Mouse (Mus musculus): ENCODE measurements at regions not wholly inside any gene's neighbourhood (a gene's known extent, or its start where the extent isn't known, plus 50 kb on each side); places are given as distances from the start of the nearest gene placed in this dataset.

- Histone ChIP-seq H3K27ac (no peak overlapping the region), H3K4me2 (replicated peaks) (no peak overlapping the region), H3K9me3 (ENCODE audit: control insufficient read depth, low read length) (no peaks in the 10 kb centered on the region), H3K27me3 (ENCODE audit: control insufficient read depth, insufficient read depth, low read length) (no peaks in the 10 kb centered on the region), H3K36me3 (replicated peaks; ENCODE audit: control insufficient read depth, insufficient read depth) (no peaks in the 10 kb centered on the region), H3K4me3 (replicated peaks; ENCODE audit: low read length) (no peak overlapping the region), H3K4me1 (replicated peaks; ENCODE audit: control insufficient read depth, insufficient read depth, low read length) (no peaks in the 10 kb centered on the region), H3K9ac (no peak overlapping the region)
- no peak for ATAC-seq (ENCODE audit: low FRiP score)
- 77% methylated on average over 30 of the region's 30 CpGs for WGBS
- DNase-seq (ENCODE audit: low spot score): no peak
Observed at GRCm38 (mm10) chr17:85932360-85933132, 212.4 kb downstream of the Srbd1 start.

GRCm38 (mm10) chr17:85931955-85932354, 213.0 kb downstream of the Srbd1 start:
- H3K9me3 ChIP-seq (ENCODE audit: control insufficient read depth, low read length): no peaks in the 10 kb centered on the region
- 85% methylated on average over 10 of the region's 10 CpGs for WGBS

GRCm38 (mm10) chr17:85930789-85931188, 214.2 kb downstream of the Srbd1 start:
- no peak for DNase-seq (ENCODE audit: low spot score)
- ATAC-seq (ENCODE audit: low FRiP score): no peak
- Histone ChIP-seq H3K9me3 (ENCODE audit: control insufficient read depth, low read length) (no peaks in the 10 kb centered on the region), H3K27ac (no peak overlapping the region), H3K27me3 (ENCODE audit: control insufficient read depth, insufficient read depth, low read length) (no peaks in the 10 kb centered on the region), H3K4me2 (replicated peaks) (no peak overlapping the region), H3K9ac (no peak overlapping the region), H3K36me3 (replicated peaks; ENCODE audit: control insufficient read depth, insufficient read depth) (no peaks in the 10 kb centered on the region), H3K4me1 (replicated peaks; ENCODE audit: control insufficient read depth, insufficient read depth, low read length) (no peaks in the 10 kb centered on the region), H3K4me3 (replicated peaks; ENCODE audit: low read length) (no peak overlapping the region)
- 72% methylated on average over 5 of the region's 5 CpGs for WGBS

More at GRCm38 (mm10) chr17:85931955-85932354, 213.0 kb downstream of the Srbd1 start:
- no peak overlapping the region for H3K27ac ChIP-seq
- H3K9ac ChIP-seq: no peak overlapping the region
- no peaks in the 10 kb centered on the region for H3K36me3 ChIP-seq (replicated peaks; ENCODE audit: control insufficient read depth, insufficient read depth)
- no peak for ATAC-seq (ENCODE audit: low FRiP score)
- no peak for DNase-seq (ENCODE audit: low spot score)
- H3K4me3 ChIP-seq (replicated peaks; ENCODE audit: low read length): no peak overlapping the region
- H3K27me3 ChIP-seq (ENCODE audit: control insufficient read depth, insufficient read depth, low read length): no peaks in the 10 kb centered on the region
- no peaks in the 10 kb centered on the region for H3K4me1 ChIP-seq (replicated peaks; ENCODE audit: control insufficient read depth, insufficient read depth, low read length)
- no peak overlapping the region for H3K4me2 ChIP-seq (replicated peaks)

- H3K4me3 ChIP-seq (replicated peaks; ENCODE audit: low read length): no peak overlapping the region
- H3K4me1 ChIP-seq (replicated peaks; ENCODE audit: control insufficient read depth, insufficient read depth, low read length): no peaks in the 10 kb centered on the region
- no peak overlapping the region for H3K27ac ChIP-seq
- WGBS: 81% methylated on average over 3 of the region's 3 CpGs
- no peak for DNase-seq (ENCODE audit: low spot score)
- no peak overlapping the region for H3K4me2 ChIP-seq (replicated peaks)
- ATAC-seq (ENCODE audit: low FRiP score): no peak
- H3K36me3 ChIP-seq (replicated peaks; ENCODE audit: control insufficient read depth, insufficient read depth): no peaks in the 10 kb centered on the region
- H3K9me3 ChIP-seq (ENCODE audit: control insufficient read depth, low read length): no peaks in the 10 kb centered on the region
- H3K27me3 ChIP-seq (ENCODE audit: control insufficient read depth, insufficient read depth, low read length): no peaks in the 10 kb centered on the region
- no peak overlapping the region for H3K9ac ChIP-seq
Observed at GRCm38 (mm10) chr17:85930331-85930730, 214.6 kb downstream of the Srbd1 start.

DNA sequence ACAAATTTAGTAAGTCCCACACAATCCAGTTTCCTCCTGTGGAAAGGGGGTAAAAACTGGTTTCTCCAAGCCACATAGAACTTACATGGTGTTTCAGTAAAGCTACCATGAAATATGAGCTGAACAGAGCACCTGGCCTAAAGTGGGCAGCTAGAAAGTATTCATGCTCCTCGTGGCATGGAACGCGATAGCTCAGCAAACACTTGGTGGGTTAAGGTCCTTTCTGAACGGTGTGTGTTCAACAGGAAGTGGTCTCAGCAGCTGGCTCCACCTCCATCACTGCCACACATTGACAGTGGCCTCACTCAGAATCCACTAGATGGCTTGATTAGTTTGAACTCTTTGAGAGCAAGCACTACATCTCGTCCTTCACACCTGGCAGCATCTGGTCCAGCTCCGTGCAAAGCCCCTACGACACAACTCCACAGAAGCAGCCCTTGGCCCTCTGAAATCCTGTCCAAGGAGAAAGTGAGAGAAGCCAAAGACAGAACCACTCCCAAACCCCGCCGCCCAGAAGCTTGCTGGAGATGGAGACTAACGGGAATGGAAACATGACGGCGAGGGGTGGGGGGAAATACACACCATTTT, 215.2 kb downstream of the Srbd1 start:
- H3K36me3 ChIP-seq (replicated peaks; ENCODE audit: control insufficient read depth, insufficient read depth): no peaks in the 10 kb centered on the region
- ATAC-seq (ENCODE audit: low FRiP score) (no peak), DNase-seq (ENCODE audit: low spot score) (no peak)
- H3K27ac ChIP-seq: no peak overlapping the region
- H3K27me3 ChIP-seq (ENCODE audit: control insufficient read depth, insufficient read depth, low read length): no peaks in the 10 kb centered on the region
- H3K9me3 ChIP-seq (ENCODE audit: control insufficient read depth, low read length): no peaks in the 10 kb centered on the region
- no peak overlapping the region for H3K9ac ChIP-seq
- no peak overlapping the region for H3K4me3 ChIP-seq (replicated peaks; ENCODE audit: low read length)
- no peak overlapping the region for H3K4me2 ChIP-seq (replicated peaks)
- 94% methylated on average over 12 of the region's 12 CpGs for WGBS
- H3K4me1 ChIP-seq (replicated peaks; ENCODE audit: control insufficient read depth, insufficient read depth, low read length): no peaks in the 10 kb centered on the region

DNA sequence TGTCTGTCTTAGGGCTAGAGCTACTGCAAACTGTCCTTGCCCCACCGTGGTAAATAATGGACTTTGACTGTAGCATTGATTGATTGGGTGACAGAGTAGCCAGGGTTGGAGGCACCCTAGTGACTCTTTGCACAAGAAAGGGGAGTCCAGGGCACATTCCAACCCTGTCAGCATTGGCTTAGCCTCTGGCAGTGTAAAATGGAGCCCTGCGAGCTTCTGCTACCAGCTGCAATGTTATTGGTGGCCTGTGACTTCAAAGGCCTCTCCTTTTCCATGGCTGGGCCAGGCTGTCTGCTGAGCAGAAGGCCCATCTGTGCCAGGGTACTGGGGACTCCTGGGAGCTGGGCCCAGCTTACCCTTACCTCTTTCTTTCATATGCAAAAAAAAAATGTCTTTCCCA, 216.4 kb downstream of the Srbd1 start:
- Histone ChIP-seq H3K36me3 (replicated peaks; ENCODE audit: control insufficient read depth, insufficient read depth) (no peaks in the 10 kb centered on the region), H3K4me1 (replicated peaks; ENCODE audit: control insufficient read depth, insufficient read depth, low read length) (no peaks in the 10 kb centered on the region), H3K9me3 (ENCODE audit: control insufficient read depth, low read length) (no peaks in the 10 kb centered on the region), H3K4me3 (replicated peaks; ENCODE audit: low read length) (no peak overlapping the region), H3K27me3 (ENCODE audit: control insufficient read depth, insufficient read depth, low read length) (no peaks in the 10 kb centered on the region), H3K27ac (no peak overlapping the region), H3K9ac (no peak overlapping the region), H3K4me2 (replicated peaks) (no peak overlapping the region)
- 38% methylated on average over 2 of the region's 2 CpGs for WGBS
- no peak for ATAC-seq (ENCODE audit: low FRiP score)
- DNase-seq (ENCODE audit: low spot score): no peak

- Histone ChIP-seq H3K27ac (no peak overlapping the region), H3K36me3 (replicated peaks; ENCODE audit: control insufficient read depth, insufficient read depth) (no peaks in the 10 kb centered on the region), H3K4me1 (replicated peaks; ENCODE audit: control insufficient read depth, insufficient read depth, low read length) (no peaks in the 10 kb centered on the region), H3K4me2 (replicated peaks) (no peak overlapping the region), H3K9ac (no peak overlapping the region), H3K27me3 (ENCODE audit: control insufficient read depth, insufficient read depth, low read length) (no peaks in the 10 kb centered on the region), H3K9me3 (ENCODE audit: control insufficient read depth, low read length) (no peaks in the 10 kb centered on the region), H3K4me3 (replicated peaks; ENCODE audit: low read length) (no peak overlapping the region)
- no peak for DNase-seq (ENCODE audit: low spot score)
- WGBS: 61% methylated on average over 9 of the region's 9 CpGs
- ATAC-seq (ENCODE audit: low FRiP score): no peak
Observed at GRCm38 (mm10) chr17:85927261-85927660, 217.7 kb downstream of the Srbd1 start.

- no peak overlapping the region for H3K4me3 ChIP-seq (replicated peaks; ENCODE audit: low read length)
Observed at GRCm38 (mm10) chr17:85926044-85926443, 218.9 kb downstream of the Srbd1 start.

GRCm38 (mm10) chr17:85921219-85921673, 223.7 kb downstream of the Srbd1 start:
- no peaks in the 10 kb centered on the region for H3K4me1 ChIP-seq (replicated peaks; ENCODE audit: control insufficient read depth, insufficient read depth, low read length)
- H3K9ac ChIP-seq: no peak overlapping the region
- no peak for ATAC-seq (ENCODE audit: low FRiP score)
- 74% methylated on average over 8 of the region's 8 CpGs for WGBS
- no peaks in the 10 kb centered on the region for H3K9me3 ChIP-seq (ENCODE audit: control insufficient read depth, low read length)
- no peak overlapping the region for H3K4me3 ChIP-seq (replicated peaks; ENCODE audit: low read length)
- H3K36me3 ChIP-seq (replicated peaks; ENCODE audit: control insufficient read depth, insufficient read depth): no peaks in the 10 kb centered on the region
- DNase-seq (ENCODE audit: low spot score): peak; percentile 50
- no peak overlapping the region for H3K4me2 ChIP-seq (replicated peaks)
- H3K27ac ChIP-seq: no peak overlapping the region
- no peaks in the 10 kb centered on the region for H3K27me3 ChIP-seq (ENCODE audit: control insufficient read depth, insufficient read depth, low read length)

More at GRCm38 (mm10) chr17:85926044-85926443, 218.9 kb downstream of the Srbd1 start:
- Histone ChIP-seq H3K27ac (no peak overlapping the region), H3K9ac (no peak overlapping the region), H3K9me3 (ENCODE audit: control insufficient read depth, low read length) (no peaks in the 10 kb centered on the region), H3K4me2 (replicated peaks) (no peak overlapping the region), H3K27me3 (ENCODE audit: control insufficient read depth, insufficient read depth, low read length) (no peaks in the 10 kb centered on the region), H3K36me3 (replicated peaks; ENCODE audit: control insufficient read depth, insufficient read depth) (no peaks in the 10 kb centered on the region), H3K4me1 (replicated peaks; ENCODE audit: control insufficient read depth, insufficient read depth, low read length) (no peaks in the 10 kb centered on the region)
- 91% methylated on average over 4 of the region's 4 CpGs for WGBS
- ATAC-seq (ENCODE audit: low FRiP score): no peak
- no peak for DNase-seq (ENCODE audit: low spot score)
